Mouse (Mus musculus): Measurements from ENCODE around the gene B4gat1.

- TF ChIP-seq CTCF (IDR thresholded peaks at IDR 0.05; ENCODE audit: borderline replicate concordance, insufficient read depth, low read depth, low read length) = no peak
- no peak for TF ChIP-seq POLR2A (IDR thresholded peaks at IDR 0.05; ENCODE audit: borderline replicate concordance, insufficient read depth, low read length)
Observed at GRCm38 (mm10) chr19:5071077-5071476, 32.5 kb downstream of the B4gat1 start.

All from cerebellum, adult 2 months (tissue).